Mouse (Mus musculus): ENCODE results near the gene Dnajb1. TPM values are rescaled to one million over a fixed set of nuclear protein-coding genes. Genes with fewer than 3 reads are reported as not detected.

Dnajb1 gene
- polyA plus RNA-seq, 1 experiment: 32.2 TPM

GRCm38 (mm10) chr8:83654725-83655124, 46.7 kb downstream of the Dnajb1 start:
- 90% methylated on average over 6 of the region's 6 CpGs for WGBS
- no peak for DNase-seq
- H3K27me3 ChIP-seq (replicated peaks; ENCODE audit: control insufficient read depth, insufficient read depth, low read length): no peaks in the 10 kb centered on the region

GRCm38 (mm10) chr8:83656043-83656442, 48.0 kb downstream of the Dnajb1 start:
- H3K27ac ChIP-seq (ENCODE audit: insufficient read depth, low read depth, low read length): no peak overlapping the region
- WGBS: 83% methylated on average over 9 of the region's 9 CpGs
- peaks cover 4% of the 10 kb centered on the region; the same call in 1 of the 2 replicates for H3K4me1 ChIP-seq (ENCODE audit: control insufficient read depth, insufficient read depth, low read length)
- no peak for TF ChIP-seq CTCF (conservative IDR thresholded peaks at IDR 0.05; ENCODE audit: insufficient read depth, insufficient read length, low read depth, low read length)
- TF ChIP-seq POLR2A (IDR thresholded peaks at IDR 0.05; ENCODE audit: low read depth, low read length): no peak
- H3K36me3 ChIP-seq (ENCODE audit: control insufficient read depth, insufficient read depth, low read length): no peaks in the 10 kb centered on the region
- no peaks in the 10 kb centered on the region for H3K27me3 ChIP-seq (replicated peaks; ENCODE audit: control insufficient read depth, insufficient read depth, low read length)
- no peak overlapping the region for H3K4me3 ChIP-seq (ENCODE audit: insufficient read depth, low read depth, low read length)
- DNase-seq: no peak

More at GRCm38 (mm10) chr8:83654725-83655124, 46.7 kb downstream of the Dnajb1 start:
- Histone ChIP-seq H3K36me3 (ENCODE audit: control insufficient read depth, insufficient read depth, low read length) (no peaks in the 10 kb centered on the region), H3K4me1 (ENCODE audit: control insufficient read depth, insufficient read depth, low read length) (peaks cover 4% of the 10 kb centered on the region; the same call in 1 of the 2 replicates), H3K27ac (ENCODE audit: insufficient read depth, low read depth, low read length) (no peak overlapping the region), H3K4me3 (ENCODE audit: insufficient read depth, low read depth, low read length) (no peak overlapping the region)
- TF ChIP-seq POLR2A (IDR thresholded peaks at IDR 0.05; ENCODE audit: low read depth, low read length): no peak
- TF ChIP-seq CTCF (conservative IDR thresholded peaks at IDR 0.05; ENCODE audit: insufficient read depth, insufficient read length, low read depth, low read length): no peak

GRCm38 (mm10) chr8:83656484-83657246, 48.7 kb downstream of the Dnajb1 start:
- Histone ChIP-seq H3K27me3 (replicated peaks; ENCODE audit: control insufficient read depth, insufficient read depth, low read length) (no peaks in the 10 kb centered on the region), H3K4me3 (ENCODE audit: insufficient read depth, low read depth, low read length) (no peak overlapping the region), H3K27ac (ENCODE audit: insufficient read depth, low read depth, low read length) (peak overlapping the region; percentile 33; the same call in 1 of the 2 replicates), H3K36me3 (ENCODE audit: control insufficient read depth, insufficient read depth, low read length) (no peaks in the 10 kb centered on the region), H3K4me1 (ENCODE audit: control insufficient read depth, insufficient read depth, low read length) (peaks cover 3% of the 10 kb centered on the region; the same call in 1 of the 2 replicates)
- TF ChIP-seq POLR2A (IDR thresholded peaks at IDR 0.05; ENCODE audit: low read depth, low read length) (no peak), CTCF (conservative IDR thresholded peaks at IDR 0.05; ENCODE audit: insufficient read depth, insufficient read length, low read depth, low read length) (no peak)
- WGBS: 76% methylated on average over 13 of the region's 13 CpGs
- peak; percentile 47 for DNase-seq

- Histone ChIP-seq H3K4me1 (ENCODE audit: control insufficient read depth, insufficient read depth, low read length) (peaks cover 8% of the 10 kb centered on the region; the same call in 1 of the 2 replicates), H3K4me3 (ENCODE audit: insufficient read depth, low read depth, low read length) (no peak overlapping the region), H3K27me3 (replicated peaks; ENCODE audit: control insufficient read depth, insufficient read depth, low read length) (no peaks in the 10 kb centered on the region), H3K27ac (ENCODE audit: insufficient read depth, low read depth, low read length) (no peak overlapping the region), H3K36me3 (ENCODE audit: control insufficient read depth, insufficient read depth, low read length) (no peaks in the 10 kb centered on the region)
- DNase-seq: no peak
- no peak for TF ChIP-seq POLR2A (IDR thresholded peaks at IDR 0.05; ENCODE audit: low read depth, low read length)
- TF ChIP-seq CTCF (conservative IDR thresholded peaks at IDR 0.05; ENCODE audit: insufficient read depth, insufficient read length, low read depth, low read length): no peak
- WGBS: 21% methylated on average over 8 of the region's 8 CpGs
Measured at GRCm38 (mm10) chr8:83660545-83660944, 52.6 kb downstream of the Dnajb1 start.

- H3K4me1 ChIP-seq (ENCODE audit: control insufficient read depth, insufficient read depth, low read length): peaks cover 11% of the 10 kb centered on the region
- DNase-seq: peak; percentile 40
- no peaks in the 10 kb centered on the region for H3K36me3 ChIP-seq (ENCODE audit: control insufficient read depth, insufficient read depth, low read length)
- peak overlapping the region; percentile 65 for H3K27ac ChIP-seq (ENCODE audit: insufficient read depth, low read depth, low read length)
- peak overlapping the region; percentile 29; the same call in 1 of the 2 replicates for H3K4me3 ChIP-seq (ENCODE audit: insufficient read depth, low read depth, low read length)
- TF ChIP-seq POLR2A (IDR thresholded peaks at IDR 0.05; ENCODE audit: low read depth, low read length) (no peak), CTCF (conservative IDR thresholded peaks at IDR 0.05; ENCODE audit: insufficient read depth, insufficient read length, low read depth, low read length) (no peak)
- H3K27me3 ChIP-seq (replicated peaks; ENCODE audit: control insufficient read depth, insufficient read depth, low read length): no peaks in the 10 kb centered on the region
- 30% methylated on average over 22 of the region's 22 CpGs for WGBS
Measured at GRCm38 (mm10) chr8:83660995-83661680, 53.1 kb downstream of the Dnajb1 start.

Other genes starting within 250 kb of the Dnajb1 start
- gene Clgn, start 218.3 kb upstream of the Dnajb1 start, polyA plus RNA-seq (2012; rRNA removed): 0.03 and 0.06 TPM in 2 replicates
- gene Scoc, start 149.8 kb upstream of the Dnajb1 start, polyA plus RNA-seq (2012; rRNA removed): 15.9 and 24.5 TPM in 2 replicates
- not detected in 2 replicates for gene Olfr370, start 72.4 kb upstream of the Dnajb1 start, polyA plus RNA-seq (2012; rRNA removed)
- gene Ndufb7, start 41.5 kb upstream of the Dnajb1 start, polyA plus RNA-seq (2012; rRNA removed): 704 and 720 TPM in 2 replicates
- 793 and 827 TPM in 2 replicates for gene Tecr, start 222 bp upstream of the Dnajb1 start, polyA plus RNA-seq (2012; rRNA removed)
- 57.6 and 66.6 TPM in 2 replicates for gene Gipc1, start 44.5 kb downstream of the Dnajb1 start, polyA plus RNA-seq (2012; rRNA removed)
- gene Ptger1, start 58.5 kb downstream of the Dnajb1 start, polyA plus RNA-seq (2012; rRNA removed): 21.8 and 23.3 TPM in 2 replicates
- gene Pkn1, start 91.0 kb downstream of the Dnajb1 start, polyA plus RNA-seq (2012; rRNA removed): 81.9 and 98.1 TPM in 2 replicates
- gene Ddx39, start 107.0 kb downstream of the Dnajb1 start, polyA plus RNA-seq (2012; rRNA removed): 25.1 and 28.7 TPM in 2 replicates
- gene Adgre5, start 133.1 kb downstream of the Dnajb1 start, polyA plus RNA-seq (2012; rRNA removed): 45.1 and 46.6 TPM in 2 replicates